Mouse (Mus musculus) naive thymus-derived CD4-positive, alpha-beta T cell, adult 2 months (primary cell): Measurements from ENCODE around the gene Pacsin2.
"Not testable (repeated sequence)": the region's sequence is repeated elsewhere in the genome, so short reads cannot be mapped to it uniquely, and the experiment has no call there.

Experiments used
- DNase-seq: peaks from one replicate; pipeline ENCODE4 v3.0.0-alpha.2; 2011; ENCODE audit warnings: low read depth

Pacsin2 gene

GRCm38 (mm10) chr15:83464083-83464904 is at the start of gene Pacsin2:
Gene Pacsin2, minus strand, starts transcription at chr15:83464606.
- peak; percentile 92 for DNase-seq

- DNase-seq, result no peak
Observed at GRCm38 (mm10) chr15:83512489-83513281, 48.3 kb upstream of the Pacsin2 start.

GRCm38 (mm10) chr15:83510805-83511405 is 46.5 kb upstream of the Pacsin2 start, which contains the start of gene Ttll1:
Gene Ttll1, minus strand, starts transcription at chr15:83510893.
- peak; percentile 96 for DNase-seq

- peak; percentile 28 for DNase-seq
Observed at GRCm38 (mm10) chr15:83509950-83510804, 45.8 kb upstream of the Pacsin2 start.

GRCm38 (mm10) chr15:83501483-83501882 is 37.1 kb upstream of the Pacsin2 start:
- not testable (repeated sequence) for DNase-seq

GRCm38 (mm10) chr15:83500352-83500751 is 35.9 kb upstream of the Pacsin2 start:
- peak; percentile 74 for DNase-seq

- no peak for DNase-seq
Observed at GRCm38 (mm10) chr15:83499211-83499755, 34.9 kb upstream of the Pacsin2 start.

GRCm38 (mm10) chr15:83497299-83497698 is 32.9 kb upstream of the Pacsin2 start:
- peak; percentile 28 for DNase-seq

- DNase-seq, result no peak
Observed at GRCm38 (mm10) chr15:83495787-83496367, 31.5 kb upstream of the Pacsin2 start.

- DNase-seq, result no peak
Observed at GRCm38 (mm10) chr15:83495195-83495594, 30.8 kb upstream of the Pacsin2 start.

- no peak for DNase-seq
Observed at GRCm38 (mm10) chr15:83494572-83494920, 30.1 kb upstream of the Pacsin2 start.

- DNase-seq, result no peak
Observed at GRCm38 (mm10) chr15:83493856-83494571, 29.6 kb upstream of the Pacsin2 start.

- DNase-seq, result no peak
Observed at GRCm38 (mm10) chr15:83491891-83492290, 27.5 kb upstream of the Pacsin2 start.

GRCm38 (mm10) chr15:83489471-83489870 is 25.1 kb upstream of the Pacsin2 start:
- no peak for DNase-seq

GRCm38 (mm10) chr15:83487477-83488115 is 23.2 kb upstream of the Pacsin2 start:
- DNase-seq, result no peak

GRCm38 (mm10) chr15:83484311-83484710 is 19.9 kb upstream of the Pacsin2 start:
- DNase-seq, result no peak

GRCm38 (mm10) chr15:83483482-83483881 is 19.1 kb upstream of the Pacsin2 start:
- DNase-seq, result peak; percentile 56

GRCm38 (mm10) chr15:83482645-83483224 is 18.3 kb upstream of the Pacsin2 start:
- DNase-seq, result no peak

- DNase-seq, result no peak
Observed at GRCm38 (mm10) chr15:83481236-83481780, 16.9 kb upstream of the Pacsin2 start.
